14 mouse cellular contexts compared by ENCODE assay signal in genomic region chr8:13174305-13174704, GRCm38 (mm10).
"Had no signal": no experiment of that assay in that cellular context is flagged by ENCODE, and none has a peak within 500 bp of the region (broad histone marks: within the 10 kb centered on the region; RNA-seq: fewer than 3 reads in every experiment).

No protein-coding gene starts in this region.

- H3K4me1 ChIP-seq: neural tube, embryonic 15.5 days; stomach, embryonic 15.5 days had no signal

- H3K4me3 ChIP-seq: neural tube, embryonic 15.5 days; stomach, embryonic 15.5 days had no signal

- H3K27ac ChIP-seq: neural tube, embryonic 15.5 days; stomach, embryonic 15.5 days; stomach, postnatal 0 days had no signal

- H3K9me3 ChIP-seq: neural tube, embryonic 15.5 days; stomach, embryonic 15.5 days had no signal

- H3K9ac ChIP-seq: neural tube, embryonic 15.5 days; stomach, embryonic 15.5 days had no signal

- H3K4me2 ChIP-seq: neural tube, embryonic 15.5 days; stomach, embryonic 15.5 days had no signal

- DNase-seq: retina, postnatal 1 day; right cerebral cortex, postnatal 14 days; right cerebral cortex, postnatal 25 days; right cerebral cortex, postnatal 4 days; spleen, adult 18-20 months; thymus, adult 18-20 months; thymus, adult 2 months; thymus, postnatal 14 days; thymus, postnatal 25 days; thymus, postnatal 36 days; thymus, postnatal 4 days had no signal

- H3K27me3 ChIP-seq: neural tube, embryonic 15.5 days; stomach, embryonic 15.5 days had no signal
